Mouse (Mus musculus): ENCODE data around the gene Dach1.

Dach1 gene

GRCm38 (mm10) chr14:98109929-98110328 lies 59.6 kb downstream of the Dach1 start:
- no peak for DNase-seq (ENCODE audit: low read depth, low spot score)

- DNase-seq (ENCODE audit: low read depth, low spot score): no peak
Measured at GRCm38 (mm10) chr14:98108764-98109163, 60.8 kb downstream of the Dach1 start.

GRCm38 (mm10) chr14:98106208-98106607 lies 63.4 kb downstream of the Dach1 start:
- no peak for DNase-seq (ENCODE audit: low read depth, low spot score)

- DNase-seq (ENCODE audit: low read depth, low spot score): no peak
Measured at GRCm38 (mm10) chr14:98104314-98104955, 65.1 kb downstream of the Dach1 start.

GRCm38 (mm10) chr14:98095229-98095628 lies 74.3 kb downstream of the Dach1 start:
- DNase-seq (ENCODE audit: low read depth, low spot score): no peak

- no peak for DNase-seq (ENCODE audit: low read depth, low spot score)
Measured at GRCm38 (mm10) chr14:98089246-98089645, 80.3 kb downstream of the Dach1 start.

GRCm38 (mm10) chr14:98087355-98087754 lies 82.2 kb downstream of the Dach1 start:
- DNase-seq (ENCODE audit: low read depth, low spot score): no peak

GRCm38 (mm10) chr14:98086794-98087193 lies 82.8 kb downstream of the Dach1 start:
- DNase-seq (ENCODE audit: low read depth, low spot score): no peak

- DNase-seq (ENCODE audit: low read depth, low spot score): no peak
Measured at GRCm38 (mm10) chr14:98085141-98085540, 84.4 kb downstream of the Dach1 start.

GRCm38 (mm10) chr14:98084720-98085119 lies 84.8 kb downstream of the Dach1 start:
- DNase-seq (ENCODE audit: low read depth, low spot score): no peak

- no peak for DNase-seq (ENCODE audit: low read depth, low spot score)
Measured at GRCm38 (mm10) chr14:98083419-98083818, 86.1 kb downstream of the Dach1 start.

GRCm38 (mm10) chr14:98080014-98080413 lies 89.6 kb downstream of the Dach1 start:
- no peak for DNase-seq (ENCODE audit: low read depth, low spot score)

GRCm38 (mm10) chr14:98077996-98078395 lies 91.6 kb downstream of the Dach1 start:
- no peak for DNase-seq (ENCODE audit: low read depth, low spot score)

GRCm38 (mm10) chr14:98073421-98074080 lies 96.0 kb downstream of the Dach1 start:
- DNase-seq (ENCODE audit: low read depth, low spot score): no peak

- no peak for DNase-seq (ENCODE audit: low read depth, low spot score)
Measured at GRCm38 (mm10) chr14:98072647-98073420, 96.7 kb downstream of the Dach1 start.

- no peak for DNase-seq (ENCODE audit: low read depth, low spot score)
Measured at GRCm38 (mm10) chr14:98071877-98072276, 97.7 kb downstream of the Dach1 start.

- no peak for DNase-seq (ENCODE audit: low read depth, low spot score)
Measured at GRCm38 (mm10) chr14:98067273-98067905, 102.2 kb downstream of the Dach1 start.

- DNase-seq (ENCODE audit: low read depth, low spot score): no peak
Measured at GRCm38 (mm10) chr14:98064190-98064589, 105.4 kb downstream of the Dach1 start.

GRCm38 (mm10) chr14:98049329-98049728 lies 120.2 kb downstream of the Dach1 start:
- DNase-seq (ENCODE audit: low read depth, low spot score): no peak

GRCm38 (mm10) chr14:98048403-98048802 lies 121.2 kb downstream of the Dach1 start:
- DNase-seq (ENCODE audit: low read depth, low spot score): no peak

- no peak for DNase-seq (ENCODE audit: low read depth, low spot score)
Measured at GRCm38 (mm10) chr14:98047670-98048069, 121.9 kb downstream of the Dach1 start.

- DNase-seq (ENCODE audit: low read depth, low spot score): no peak
Measured at GRCm38 (mm10) chr14:98046960-98047359, 122.6 kb downstream of the Dach1 start.
